Mouse (Mus musculus) brain, embryonic 14.5 days (tissue): ENCODE results near the gene Gdpd2.

Source experiments
- CTCF ChIP-seq: fragments of 200-500 bp; IDR thresholded peaks from 2 replicates; pipeline ENCODE4 v1.5.1; 2012; ENCODE audit warnings: inconsistent platforms, mild to moderate bottlenecking, moderate library complexity, borderline replicate concordance; ENCODE audit not compliant: insufficient read depth, insufficient read length; ENCODE audit errors: extremely low read depth
- POLR2A ChIP-seq: fragments of 200-500 bp; IDR thresholded peaks from 2 replicates; pipeline ENCODE4 v1.6.1; 2012; ENCODE audit warnings: mild to moderate bottlenecking, inconsistent platforms, borderline replicate concordance; ENCODE audit not compliant: poor library complexity, insufficient read depth, insufficient read length, severe bottlenecking; ENCODE audit errors: extremely low read depth

- TF ChIP-seq POLR2A (no peak), CTCF (no peak)
Observed at GRCm38 (mm10) chrX:100740785-100741184, 11.1 kb downstream of the Gdpd2 start.
